Mouse (Mus musculus): ENCODE measurements around the gene Olfr466.

- TF ChIP-seq CTCF (IDR thresholded peaks at IDR 0.05; ENCODE audit: low read depth), result no peak
- no peak for TF ChIP-seq EP300 (optimal IDR thresholded peaks at IDR 0.05)
Measured at GRCm38 (mm10) chr13:65137789-65138188, 12.3 kb upstream of the Olfr466 start, which contains the start of gene Olfr465-ps1.
